Mouse (Mus musculus): ENCODE results near the gene Tenm4.

DNA sequence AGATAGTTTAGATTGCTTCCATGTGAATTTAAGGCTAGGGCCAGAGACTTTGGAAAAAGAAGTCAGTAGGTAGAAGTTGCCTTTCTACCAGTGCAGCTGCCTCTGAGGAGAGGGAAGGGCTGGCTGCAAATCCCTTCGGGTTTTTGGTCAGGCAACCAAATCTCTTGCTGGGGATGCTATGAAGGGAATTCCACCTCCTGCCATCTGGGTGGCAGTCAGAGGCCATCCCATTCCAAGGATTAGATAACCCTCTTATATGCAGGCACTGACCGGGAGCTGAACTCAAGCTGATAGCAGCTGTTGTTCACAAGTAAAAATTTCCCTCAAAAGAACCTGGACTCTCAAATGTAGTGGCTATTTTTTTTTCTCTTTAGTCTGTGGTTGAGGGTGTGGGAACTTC lies 132.9 kb downstream of the Tenm4 start:
- no peak for TF ChIP-seq ZNF384 (IDR thresholded peaks at IDR 0.05; ENCODE audit: low read depth, low read length)
- no peak for TF ChIP-seq MAFK (IDR thresholded peaks at IDR 0.05; ENCODE audit: insufficient read depth, low read depth, low read length)
- TF ChIP-seq HCFC1 (IDR thresholded peaks at IDR 0.05; ENCODE audit: borderline replicate concordance, insufficient read depth, low read length), result no peak
- TF ChIP-seq ZC3H11A (IDR thresholded peaks at IDR 0.05; ENCODE audit: borderline replicate concordance, low read depth, low read length), result no peak
